Mouse (Mus musculus): ENCODE measurements at regions not wholly inside any gene's neighbourhood (a gene's known extent, or its start where the extent isn't known, plus 50 kb on each side); places are given as distances from the start of the nearest gene placed in this dataset.

- Histone ChIP-seq H3K4me2 (no peak overlapping the region), H3K27ac (no peak overlapping the region), H3K9ac (no peak overlapping the region), H3K4me1 (no peaks in the 10 kb centered on the region), H3K27me3 (no peaks in the 10 kb centered on the region), H3K4me3 (no peak overlapping the region), H3K9me3 (no peaks in the 10 kb centered on the region), H3K36me3 (no peaks in the 10 kb centered on the region)
- no peak for ATAC-seq (ENCODE audit: insufficient number of reproducible peaks, insufficient read depth, low FRiP score, low TSS enrichment, low read depth)
- 68% methylated on average over 4 of the region's 4 CpGs for WGBS
These were observed 646.2 kb upstream of the Pkn2 start for GRCm38 (mm10) chr3:143527982-143528381.

DNA sequence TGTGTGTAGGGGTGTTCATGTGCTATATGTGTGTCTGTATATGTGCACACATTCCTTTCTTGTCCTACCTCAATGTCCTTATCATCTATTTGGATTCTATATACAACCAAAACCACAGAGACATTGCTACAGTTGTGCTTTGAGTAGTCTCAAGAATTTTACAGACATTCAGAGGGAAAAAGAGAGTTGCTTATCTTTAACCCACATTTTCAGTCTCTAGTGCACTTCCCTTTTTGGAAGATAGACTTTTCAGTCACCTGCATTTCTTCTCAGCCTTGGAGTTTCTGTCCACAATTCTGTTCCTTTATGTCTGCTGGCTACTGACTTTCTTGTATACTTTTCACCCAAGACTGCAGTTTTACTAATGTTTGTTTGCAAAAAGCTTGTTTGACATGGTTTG is 645.5 kb upstream of the Pkn2 start:
- Histone ChIP-seq H3K4me1 (no peaks in the 10 kb centered on the region), H3K4me2 (no peak overlapping the region), H3K9me3 (no peaks in the 10 kb centered on the region), H3K4me3 (no peak overlapping the region), H3K36me3 (no peaks in the 10 kb centered on the region), H3K27me3 (no peaks in the 10 kb centered on the region), H3K27ac (no peak overlapping the region), H3K9ac (no peak overlapping the region)
- no peak for ATAC-seq (ENCODE audit: insufficient number of reproducible peaks, insufficient read depth, low FRiP score, low TSS enrichment, low read depth)

- Histone ChIP-seq H3K36me3 (no peaks in the 10 kb centered on the region), H3K4me3 (no peak overlapping the region), H3K9ac (no peak overlapping the region), H3K27ac (no peak overlapping the region), H3K27me3 (no peaks in the 10 kb centered on the region), H3K9me3 (no peaks in the 10 kb centered on the region), H3K4me2 (no peak overlapping the region), H3K4me1 (0 out of 2 replicates have a peak, but pooled peaks cover 3% of the 10 kb centered on the region)
- 70% methylated on average over 6 of the region's 6 CpGs for WGBS
- no peak for ATAC-seq (ENCODE audit: insufficient number of reproducible peaks, insufficient read depth, low FRiP score, low TSS enrichment, low read depth)
These were observed 630.9 kb upstream of the Pkn2 start for GRCm38 (mm10) chr3:143512517-143513249.

DNA sequence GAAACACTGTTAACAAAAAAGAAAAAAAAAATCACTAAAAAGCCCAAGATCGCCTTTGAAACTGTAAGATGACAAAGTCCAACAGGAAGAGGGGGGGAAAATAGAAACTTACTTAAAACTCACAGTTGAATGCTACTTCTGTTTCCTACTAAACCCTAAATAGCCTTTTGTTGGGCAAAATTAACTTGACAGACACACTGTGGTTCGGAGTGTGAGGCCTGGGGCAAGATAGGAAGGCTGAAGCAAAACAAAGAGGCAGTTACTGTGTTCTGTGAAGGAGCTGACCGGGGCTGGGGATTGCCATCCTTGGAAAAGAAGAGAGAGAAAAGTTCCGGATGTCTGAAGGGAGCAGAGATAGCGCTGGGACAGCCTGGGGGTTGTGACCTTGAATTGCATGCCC is 627.7 kb upstream of the Pkn2 start:
- Histone ChIP-seq H3K36me3 (no peaks in the 10 kb centered on the region), H3K4me2 (no peak overlapping the region), H3K9ac (no peak overlapping the region), H3K9me3 (no peaks in the 10 kb centered on the region), H3K4me1 (0 out of 2 replicates have a peak, but pooled peaks cover 3% of the 10 kb centered on the region), H3K4me3 (no peak overlapping the region), H3K27ac (no peak overlapping the region; the same call in 1 of the 2 replicates), H3K27me3 (no peaks in the 10 kb centered on the region)
- ATAC-seq (ENCODE audit: insufficient number of reproducible peaks, insufficient read depth, low FRiP score, low TSS enrichment, low read depth) = no peak
- WGBS = 27% methylated on average over 5 of the region's 5 CpGs

- H3K9me3 ChIP-seq = no peaks in the 10 kb centered on the region
- 0 out of 2 replicates have a peak, but pooled peaks cover 3% of the 10 kb centered on the region for H3K4me1 ChIP-seq
- no peak overlapping the region for H3K4me3 ChIP-seq
- no peaks in the 10 kb centered on the region for H3K36me3 ChIP-seq
- H3K4me2 ChIP-seq = no peak overlapping the region
- no peak overlapping the region for H3K27ac ChIP-seq
- no peak overlapping the region for H3K9ac ChIP-seq
- 48% methylated on average over 1 of the region's 1 CpGs for WGBS
- H3K27me3 ChIP-seq = no peaks in the 10 kb centered on the region
- ATAC-seq (ENCODE audit: insufficient number of reproducible peaks, insufficient read depth, low FRiP score, low TSS enrichment, low read depth) = no peak
These were observed 626.5 kb upstream of the Pkn2 start for GRCm38 (mm10) chr3:143508280-143508679.

GRCm38 (mm10) chr3:143501017-143501416 is 619.2 kb upstream of the Pkn2 start:
- Histone ChIP-seq H3K27ac (no peak overlapping the region), H3K36me3 (no peaks in the 10 kb centered on the region), H3K9me3 (no peaks in the 10 kb centered on the region), H3K9ac (no peak overlapping the region), H3K27me3 (no peaks in the 10 kb centered on the region), H3K4me1 (0 out of 2 replicates have a peak, but pooled peaks cover 10% of the 10 kb centered on the region), H3K4me3 (no peak overlapping the region), H3K4me2 (no peak overlapping the region)
- 51% methylated on average over 2 of the region's 2 CpGs for WGBS
- no peak for ATAC-seq (ENCODE audit: insufficient number of reproducible peaks, insufficient read depth, low FRiP score, low TSS enrichment, low read depth)

- no peak for ATAC-seq (ENCODE audit: insufficient number of reproducible peaks, insufficient read depth, low FRiP score, low TSS enrichment, low read depth)
- WGBS = 89% methylated on average over 4 of the region's 4 CpGs
- 0 out of 2 replicates have a peak, but pooled peaks cover 10% of the 10 kb centered on the region for H3K4me1 ChIP-seq
- H3K4me2 ChIP-seq = no peak overlapping the region
- no peaks in the 10 kb centered on the region for H3K9me3 ChIP-seq
- no peak overlapping the region for H3K9ac ChIP-seq
- H3K27me3 ChIP-seq = no peaks in the 10 kb centered on the region
- H3K4me3 ChIP-seq = no peak overlapping the region
- no peaks in the 10 kb centered on the region for H3K36me3 ChIP-seq
- no peak overlapping the region for H3K27ac ChIP-seq
These were observed 613.6 kb upstream of the Pkn2 start for GRCm38 (mm10) chr3:143495389-143495788.

DNA sequence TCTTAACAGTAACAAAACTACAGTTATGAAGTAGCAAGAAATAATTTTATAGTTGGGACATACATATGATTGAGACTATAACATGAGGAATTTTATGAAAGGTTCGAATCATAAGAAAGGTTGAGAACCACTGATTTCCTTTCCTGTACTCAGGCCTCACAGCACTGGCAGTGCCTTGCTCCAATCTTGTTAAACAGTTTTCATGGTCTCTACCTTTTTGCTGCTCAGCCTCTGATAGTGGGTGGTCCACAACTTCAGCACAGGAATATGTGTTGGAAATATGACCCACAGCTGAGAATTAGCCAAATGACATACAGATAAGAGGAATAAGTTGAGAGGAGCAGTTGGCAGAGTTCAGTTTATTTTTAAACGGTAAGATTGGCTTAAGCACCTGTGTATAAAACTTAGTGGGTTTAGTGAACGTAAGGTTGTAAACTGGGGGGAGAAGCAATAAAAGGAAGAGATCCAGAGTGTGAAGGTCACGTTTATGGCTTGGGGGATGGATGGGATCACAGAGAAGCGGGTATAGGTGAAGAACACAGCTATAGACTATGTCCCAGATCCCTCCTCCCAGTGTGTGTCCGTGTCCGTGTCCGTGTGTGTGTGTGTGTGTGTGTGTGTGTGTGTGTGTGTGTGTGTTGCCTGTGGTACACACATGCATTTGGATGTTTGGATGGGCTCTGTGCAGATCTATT is 596.3 kb upstream of the Pkn2 start:
- H3K27me3 ChIP-seq = no peaks in the 10 kb centered on the region
- no peak overlapping the region for H3K4me2 ChIP-seq
- no peaks in the 10 kb centered on the region for H3K36me3 ChIP-seq
- H3K4me1 ChIP-seq = no peaks in the 10 kb centered on the region
- H3K27ac ChIP-seq = no peak overlapping the region
- no peak overlapping the region for H3K4me3 ChIP-seq
- no peak overlapping the region for H3K9ac ChIP-seq
- no peaks in the 10 kb centered on the region for H3K9me3 ChIP-seq
- WGBS = 78% methylated on average over 8 of the region's 8 CpGs
- no peak for ATAC-seq (ENCODE audit: insufficient number of reproducible peaks, insufficient read depth, low FRiP score, low TSS enrichment, low read depth)

- Histone ChIP-seq H3K9ac (no peak overlapping the region), H3K27me3 (no peaks in the 10 kb centered on the region), H3K36me3 (no peaks in the 10 kb centered on the region), H3K4me2 (no peak overlapping the region), H3K4me3 (no peak overlapping the region), H3K9me3 (no peaks in the 10 kb centered on the region), H3K27ac (no peak overlapping the region), H3K4me1 (no peaks in the 10 kb centered on the region)
- no peak for ATAC-seq (ENCODE audit: insufficient number of reproducible peaks, insufficient read depth, low FRiP score, low TSS enrichment, low read depth)
- WGBS = 60% methylated on average over 5 of the region's 5 CpGs
These were observed 593.7 kb upstream of the Pkn2 start for GRCm38 (mm10) chr3:143475461-143475860.

DNA sequence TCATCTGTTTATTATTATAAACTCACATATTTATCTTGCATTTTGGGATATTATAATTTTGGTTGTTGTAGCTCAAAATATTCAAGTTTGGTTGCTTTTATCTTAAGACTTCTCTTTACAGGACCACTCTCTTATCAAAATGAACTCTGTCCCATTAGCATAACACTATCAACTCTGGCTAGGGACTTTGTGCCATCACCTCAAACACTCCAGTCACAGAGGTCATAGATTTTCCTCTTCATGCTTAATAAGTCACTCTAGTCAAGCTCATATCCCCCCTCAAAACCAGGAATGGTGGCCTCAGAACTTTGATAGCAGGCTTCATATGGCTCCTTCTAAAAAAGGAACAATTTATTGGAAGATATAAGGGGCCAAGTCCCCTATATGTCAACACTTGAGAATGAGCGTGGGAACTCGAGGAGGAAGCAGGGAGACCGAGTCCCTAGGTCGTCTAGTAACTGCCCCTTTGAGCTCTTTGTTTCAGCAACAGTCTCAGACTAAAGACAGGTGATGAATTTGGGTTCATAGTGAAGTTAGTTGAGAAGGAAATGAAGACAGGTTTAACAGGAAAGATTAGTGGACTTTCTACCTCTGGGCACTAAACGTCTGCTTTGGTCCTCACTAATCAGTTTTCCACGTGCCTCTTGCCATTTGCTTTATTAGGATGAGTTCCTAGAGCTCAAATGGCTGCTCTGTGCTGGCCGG is 565.4 kb upstream of the Pkn2 start:
- Histone ChIP-seq H3K27ac (no peak overlapping the region), H3K4me2 (no peak overlapping the region), H3K9ac (no peak overlapping the region), H3K4me1 (no peaks in the 10 kb centered on the region), H3K9me3 (no peaks in the 10 kb centered on the region), H3K4me3 (no peak overlapping the region), H3K27me3 (no peaks in the 10 kb centered on the region), H3K36me3 (no peaks in the 10 kb centered on the region)
- 56% methylated on average over 7 of the region's 7 CpGs for WGBS
- ATAC-seq (ENCODE audit: insufficient number of reproducible peaks, insufficient read depth, low FRiP score, low TSS enrichment, low read depth) = no peak

DNA sequence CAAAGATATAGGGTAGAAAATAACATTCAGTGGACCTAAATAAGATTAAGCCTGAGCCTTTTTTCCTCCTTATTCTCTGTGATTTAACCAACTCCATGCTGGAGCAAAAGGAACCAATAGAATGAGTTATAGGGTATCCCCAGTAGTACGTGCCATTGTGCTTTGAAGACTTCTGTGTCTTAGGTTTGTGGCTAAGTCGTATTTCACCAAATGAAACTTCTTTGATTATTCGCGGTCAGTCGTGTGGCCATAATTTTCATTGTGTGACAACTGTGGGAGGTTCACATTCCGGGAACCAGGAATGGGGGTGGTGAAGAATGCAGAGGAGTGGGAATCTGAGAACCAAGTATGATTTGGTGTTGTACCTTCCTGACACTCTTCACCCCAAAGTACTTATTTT is 535.6 kb upstream of the Pkn2 start:
- no peak for ATAC-seq (ENCODE audit: insufficient number of reproducible peaks, insufficient read depth, low FRiP score, low TSS enrichment, low read depth)
- H3K27me3 ChIP-seq = no peaks in the 10 kb centered on the region
- no peak overlapping the region for H3K4me2 ChIP-seq
- H3K9me3 ChIP-seq = no peaks in the 10 kb centered on the region
- H3K4me1 ChIP-seq = no peaks in the 10 kb centered on the region
- no peaks in the 10 kb centered on the region for H3K36me3 ChIP-seq
- H3K27ac ChIP-seq = no peak overlapping the region
- H3K9ac ChIP-seq = no peak overlapping the region
- WGBS = 81% methylated on average over 6 of the region's 6 CpGs
- H3K4me3 ChIP-seq = no peak overlapping the region

- WGBS = 50% methylated on average over 4 of the region's 4 CpGs
- Histone ChIP-seq H3K27me3 (no peaks in the 10 kb centered on the region), H3K36me3 (no peaks in the 10 kb centered on the region), H3K4me2 (no peak overlapping the region), H3K9ac (no peak overlapping the region), H3K9me3 (no peaks in the 10 kb centered on the region), H3K4me1 (no peaks in the 10 kb centered on the region), H3K4me3 (no peak overlapping the region), H3K27ac (no peak overlapping the region)
- no peak for ATAC-seq (ENCODE audit: insufficient number of reproducible peaks, insufficient read depth, low FRiP score, low TSS enrichment, low read depth)
These were observed 529.9 kb upstream of the Pkn2 start for GRCm38 (mm10) chr3:143411655-143412054.

All from embryonic facial prominence, embryonic 13.5 days (tissue).